Mouse (Mus musculus) small intestine, adult 2 months (tissue): Measurements from ENCODE around the gene Srcap.

ENCODE experiments used
- CTCF ChIP-seq: fragments of 200-500 bp; IDR thresholded peaks from 2 replicates; pipeline ENCODE4 v1.5.1; 2012; ENCODE audit warnings: low read depth, mild to moderate bottlenecking, control low read depth, inconsistent platforms, low read length, moderate library complexity, mixed read lengths; ENCODE audit not compliant: insufficient replicate concordance, insufficient read length; ENCODE audit errors: extremely low read depth
- POLR2A ChIP-seq: fragments of 200-500 bp; IDR thresholded peaks from 2 replicates; pipeline ENCODE4 v1.6.1; 2012; ENCODE audit warnings: low read depth, mild to moderate bottlenecking, control low read depth, inconsistent platforms, low read length, moderate library complexity

DNA sequence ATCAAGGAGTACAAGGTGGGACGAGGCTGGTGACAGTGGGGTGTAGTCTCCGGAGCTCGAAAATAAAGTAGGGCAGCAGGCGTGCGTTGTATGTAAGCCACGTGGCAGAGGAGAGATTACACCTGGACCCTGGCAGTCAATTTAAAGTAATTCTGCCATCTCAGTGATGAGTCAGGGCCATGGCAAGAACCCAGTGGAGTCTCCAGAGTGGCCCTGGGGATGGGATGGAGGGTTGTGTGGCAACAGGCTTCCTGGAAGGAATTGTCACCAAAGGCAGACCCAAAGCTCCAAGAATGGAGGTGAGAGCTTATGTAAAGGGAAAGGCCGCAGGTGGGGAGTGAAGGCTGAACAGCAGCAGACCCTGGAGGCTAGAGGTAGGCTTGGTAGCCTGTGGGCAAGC is 88.8 kb downstream of the Srcap start:
- TF ChIP-seq CTCF (no peak), POLR2A (no peak)
